Mouse (Mus musculus) lung, postnatal 0 days (tissue): ENCODE results near the gene Csrnp3. TPM values are rescaled to one million over a fixed set of nuclear protein-coding genes. Genes with fewer than 3 reads are reported as not detected.

ENCODE experiments used
- ATAC-seq: fragments of 200-750 bp; cut with Nextera tagmentation; 2 replicates; pipeline ENCODE4 v1.8.0; 2017; ENCODE audit warnings: moderate library complexity
- DNase-seq: peaks from one replicate; pipeline ENCODE4 v3.0.0-alpha.2; 2016; ENCODE audit warnings: low spot score
- H3K27ac ChIP-seq: fragments of 300-500 bp; sonication (generic); 2 replicates; pipeline ENCODE4 v1.5.1; 2014; ENCODE audit warnings: antibody characterized with exemption, mild to moderate bottlenecking, low read length, mixed read lengths
- H3K27me3 ChIP-seq: fragments of 300-500 bp; sonication (generic); replicated peaks from 2 replicates; pipeline ENCODE4 v1.6.1; 2014; ENCODE audit warnings: low read length, mixed read lengths; ENCODE audit not compliant: insufficient read depth
- H3K36me3 ChIP-seq: fragments of 300-500 bp; sonication (generic); 2 replicates; pipeline ENCODE4 v1.6.1; 2014; ENCODE audit warnings: low read length, mixed read lengths; ENCODE audit not compliant: insufficient read depth
- H3K4me1 ChIP-seq: fragments of 300-500 bp; sonication (generic); 2 replicates; pipeline ENCODE4 v1.6.1; 2014; ENCODE audit warnings: antibody characterized with exemption, low read depth, low read length, mixed read lengths; ENCODE audit not compliant: insufficient read depth
- H3K4me2 ChIP-seq: fragments of 300-500 bp; sonication (generic); replicated peaks from 2 replicates; pipeline ENCODE4 v1.6.1; 2014; ENCODE audit warnings: low read depth, mild to moderate bottlenecking, low read length, moderate library complexity, mixed read lengths
- H3K4me3 ChIP-seq: fragments of 300-500 bp; sonication (generic); 2 replicates; pipeline ENCODE4 v1.5.1; 2014; ENCODE audit warnings: low read depth, low read length
- H3K9ac ChIP-seq: fragments of 300-500 bp; sonication (generic); replicated peaks from 2 replicates; pipeline ENCODE4 v1.6.1; 2014; ENCODE audit warnings: low read depth, mild to moderate bottlenecking
- H3K9me3 ChIP-seq: fragments of 300-500 bp; sonication (generic); 2 replicates; pipeline ENCODE4 v1.6.1; 2016; ENCODE audit warnings: low read length, mixed read lengths
- CTCF ChIP-seq: IDR thresholded peaks from 2 replicates; pipeline ENCODE4 v1.5.1; 2016; ENCODE audit warnings: antibody characterized with exemption, mild to moderate bottlenecking
- EP300 ChIP-seq: IDR thresholded peaks from 2 replicates; pipeline ENCODE4 v1.6.1; 2016; ENCODE audit warnings: antibody characterized with exemption, mild to moderate bottlenecking, control low read depth
- WGBS: fragments of 180-500 bp; shearing (Covaris S2); extraction: QIAGEN DNeasy Blood & Tissue Kit; methylation state at CpG from one replicate; pipeline ENCODE4 v1.1.7; 2014; 5-methylcytosine and 5-hydroxymethylcytosine counted together
- polyA plus RNA-seq: library from polyadenylated mRNA; unstranded; fragments of >200 nt; fragmentation: Nextera tagmentation; extraction: Ambion mirVana; gene quantifications from 2 replicates; pipeline ENCODE4 v1.2.1, GENCODE M21; 2015

Gene Csrnp3
- polyA plus RNA-seq, 1 experiment from 2014 or later: 0.06 TPM

DNA sequence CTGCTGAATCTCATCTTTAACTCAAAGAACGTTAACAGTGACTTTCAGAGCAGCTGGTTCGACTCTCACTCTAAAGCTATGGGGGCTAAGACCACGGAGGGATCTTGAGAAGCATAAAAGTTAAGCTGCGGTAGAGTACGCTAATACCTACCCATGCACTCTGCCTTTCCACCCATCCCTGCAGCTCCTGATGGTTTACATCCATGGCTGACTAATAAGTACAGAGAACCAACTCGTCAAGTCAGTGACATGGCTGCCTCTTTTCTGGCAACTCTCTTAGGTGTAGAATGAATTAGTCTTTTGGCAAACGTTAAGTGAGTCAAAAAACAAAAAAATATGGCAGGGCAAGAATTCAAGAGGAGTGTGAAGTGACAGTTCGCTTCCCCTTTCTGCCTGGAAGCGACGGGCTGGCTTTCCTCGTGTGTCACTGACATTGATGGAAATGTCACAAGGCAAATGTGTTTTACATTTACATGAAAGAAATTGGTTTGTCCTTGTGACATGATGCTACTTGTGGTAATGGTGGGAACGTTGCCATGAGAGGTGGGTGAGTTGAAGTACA lies 19.3 kb downstream of the Csrnp3 start:
- Histone ChIP-seq H3K27me3 (no peaks in the 10 kb centered on the region), H3K4me3 (no peak overlapping the region), H3K4me2 (no peak overlapping the region), H3K27ac (no peak overlapping the region), H3K4me1 (no peaks in the 10 kb centered on the region), H3K36me3 (no peaks in the 10 kb centered on the region), H3K9me3 (no peaks in the 10 kb centered on the region), H3K9ac (no peak overlapping the region)
- TF ChIP-seq EP300 (no peak), CTCF (no peak)
- DNase-seq: no peak
- 66% methylated on average over 12 of the region's 12 CpGs for whole genome bisulfite sequencing
- no peak for ATAC-seq

DNA sequence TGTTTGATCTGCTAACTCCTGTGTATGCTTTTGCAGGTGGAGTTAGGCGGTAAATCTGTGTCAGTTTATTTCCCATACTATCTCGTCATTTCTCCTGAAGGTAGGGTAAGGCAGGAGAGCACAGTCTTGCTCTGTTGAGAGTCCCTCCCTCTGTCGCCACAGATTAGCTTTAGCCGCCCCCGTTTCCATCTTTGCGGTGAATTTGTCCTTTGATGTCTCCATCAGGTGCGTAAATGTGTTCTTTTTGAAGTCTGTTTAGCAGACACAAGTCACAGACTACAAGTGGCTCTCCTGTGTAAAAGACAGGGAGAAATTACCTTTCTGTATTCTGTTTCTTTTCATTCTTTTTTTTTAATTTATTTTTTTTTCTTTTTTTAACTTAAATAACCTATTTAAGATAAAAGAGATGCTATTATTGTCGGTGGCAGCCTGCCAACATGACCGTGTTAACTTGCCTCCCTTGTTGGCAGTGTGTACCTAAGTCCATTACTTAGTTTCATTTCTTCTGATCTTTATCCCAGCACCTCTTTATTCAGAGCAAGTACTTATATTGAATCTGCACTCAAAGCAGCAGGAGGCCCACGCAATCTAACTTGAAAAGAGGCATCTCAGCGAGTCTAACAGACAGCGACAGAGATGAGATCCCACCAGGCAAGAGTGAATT lies 25.5 kb downstream of the Csrnp3 start:
- Histone ChIP-seq H3K4me3 (no peak overlapping the region), H3K9ac (no peak overlapping the region), H3K4me2 (no peak overlapping the region), H3K4me1 (no peaks in the 10 kb centered on the region), H3K27ac (no peak overlapping the region), H3K27me3 (no peaks in the 10 kb centered on the region), H3K9me3 (no peaks in the 10 kb centered on the region), H3K36me3 (no peaks in the 10 kb centered on the region)
- ATAC-seq: no peak
- no peak for DNase-seq
- TF ChIP-seq EP300 (no peak), CTCF (no peak)
- WGBS: 45% methylated on average over 12 of the region's 12 CpGs

DNA sequence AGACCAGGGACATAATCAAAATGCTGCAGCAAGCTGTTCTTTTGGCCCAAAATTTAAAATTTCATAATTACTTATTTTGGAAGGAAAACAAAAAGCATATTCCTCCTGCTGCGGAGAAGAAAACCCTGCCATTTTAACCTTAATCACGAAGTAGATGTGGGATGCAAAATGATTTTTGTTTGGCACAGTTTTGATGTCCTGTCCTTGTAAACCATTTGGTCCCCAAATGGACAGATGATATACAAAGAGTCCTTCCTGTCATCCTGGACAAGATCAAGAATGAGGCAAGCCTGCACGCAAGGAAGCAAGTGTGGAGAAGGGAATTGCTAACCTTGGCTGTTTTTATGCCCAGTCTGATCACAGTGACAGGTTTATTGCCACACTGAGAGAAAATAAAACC lies 46.0 kb downstream of the Csrnp3 start:
- TF ChIP-seq EP300: no peak
- TF ChIP-seq CTCF: no peak
- DNase-seq: no peak
- no peaks in the 10 kb centered on the region for H3K36me3 ChIP-seq
- H3K9ac ChIP-seq: no peak overlapping the region
- no peaks in the 10 kb centered on the region for H3K9me3 ChIP-seq
- no peak overlapping the region for H3K27ac ChIP-seq
- no peaks in the 10 kb centered on the region for H3K27me3 ChIP-seq
- ATAC-seq: no peak
- no peak overlapping the region for H3K4me3 ChIP-seq
- H3K4me2 ChIP-seq: no peak overlapping the region
- H3K4me1 ChIP-seq: no peaks in the 10 kb centered on the region
- 83% methylated on average over 3 of the region's 3 CpGs for WGBS

DNA sequence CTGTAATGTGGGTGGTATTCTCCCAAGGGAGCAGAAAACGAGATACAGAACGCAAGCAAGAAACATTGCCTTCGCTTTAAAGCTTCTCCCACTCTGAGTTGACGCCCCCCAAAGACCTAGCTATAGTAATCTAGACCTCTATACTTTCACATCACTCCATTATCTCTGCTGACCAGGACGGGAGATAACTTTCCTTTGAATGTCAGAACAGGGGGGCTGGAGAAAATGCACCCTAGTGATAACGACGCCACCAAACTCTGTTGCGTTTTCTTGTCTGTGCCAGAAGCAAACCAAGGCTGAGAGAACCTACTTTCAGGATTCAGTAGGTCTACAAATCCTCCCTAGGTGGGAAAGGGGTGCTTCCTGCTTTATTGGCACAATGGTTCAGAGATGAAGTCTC lies 47.7 kb downstream of the Csrnp3 start:
- Histone ChIP-seq H3K9ac (no peak overlapping the region), H3K27me3 (no peaks in the 10 kb centered on the region), H3K4me1 (no peaks in the 10 kb centered on the region), H3K4me3 (no peak overlapping the region), H3K4me2 (no peak overlapping the region), H3K9me3 (no peaks in the 10 kb centered on the region), H3K27ac (no peak overlapping the region), H3K36me3 (no peaks in the 10 kb centered on the region)
- ATAC-seq (no peak), DNase-seq (no peak)
- TF ChIP-seq EP300: no peak
- 60% methylated on average over 8 of the region's 8 CpGs for WGBS

DNA sequence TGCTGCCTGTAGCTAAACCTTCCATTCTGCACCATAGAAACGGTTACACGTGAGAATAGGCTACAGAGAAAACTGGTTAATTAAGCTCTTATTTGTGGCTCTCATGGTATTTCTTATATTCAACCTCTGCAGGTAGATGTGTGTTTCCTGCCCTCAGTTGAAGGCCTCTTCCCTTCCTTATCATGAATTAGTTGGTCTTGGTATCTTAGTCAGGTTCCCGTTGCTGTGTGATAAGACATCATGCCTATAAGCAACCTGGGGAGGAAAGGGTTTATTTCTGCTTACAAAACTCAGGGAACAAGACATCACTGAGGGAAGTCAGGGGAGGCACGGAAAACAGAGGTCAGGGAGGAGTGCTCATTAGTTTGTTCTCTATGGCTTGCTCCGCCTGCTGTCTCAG lies 48.7 kb downstream of the Csrnp3 start:
- Histone ChIP-seq H3K4me1 (no peaks in the 10 kb centered on the region), H3K4me3 (no peak overlapping the region), H3K27me3 (no peaks in the 10 kb centered on the region), H3K27ac (no peak overlapping the region), H3K9ac (no peak overlapping the region), H3K36me3 (no peaks in the 10 kb centered on the region), H3K4me2 (no peak overlapping the region), H3K9me3 (no peaks in the 10 kb centered on the region)
- DNase-seq (no peak), ATAC-seq (no peak)
- 59% methylated on average over 5 of the region's 5 CpGs for WGBS
- TF ChIP-seq EP300: no peak
- TF ChIP-seq CTCF: no peak

DNA sequence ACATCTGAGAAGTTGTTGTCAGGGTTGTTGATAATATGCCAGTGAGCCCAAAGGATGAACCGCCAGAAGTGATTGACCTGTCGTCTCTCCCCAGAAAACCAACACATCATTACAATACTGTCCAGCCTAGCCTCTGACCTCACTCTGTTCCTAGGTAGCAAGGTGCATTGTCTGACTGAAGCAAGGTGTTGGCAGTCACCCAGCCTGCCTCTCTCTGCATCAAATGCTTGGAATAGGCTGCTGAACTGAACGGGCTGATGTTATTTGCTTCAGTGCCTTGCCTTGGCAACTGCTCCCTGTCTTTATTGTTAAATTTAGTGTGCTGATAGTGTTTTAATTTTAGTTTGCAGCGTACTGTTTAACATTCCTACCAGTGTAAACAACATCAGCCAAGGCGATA lies 51.0 kb downstream of the Csrnp3 start:
- Histone ChIP-seq H3K9me3 (no peaks in the 10 kb centered on the region), H3K27me3 (no peaks in the 10 kb centered on the region), H3K4me2 (no peak overlapping the region), H3K4me1 (no peaks in the 10 kb centered on the region), H3K27ac (no peak overlapping the region), H3K9ac (no peak overlapping the region), H3K4me3 (no peak overlapping the region), H3K36me3 (no peaks in the 10 kb centered on the region)
- no peak for TF ChIP-seq EP300
- TF ChIP-seq CTCF: no peak
- WGBS: 12% methylated on average over 5 of the region's 5 CpGs
- no peak for DNase-seq
- no peak for ATAC-seq

DNA sequence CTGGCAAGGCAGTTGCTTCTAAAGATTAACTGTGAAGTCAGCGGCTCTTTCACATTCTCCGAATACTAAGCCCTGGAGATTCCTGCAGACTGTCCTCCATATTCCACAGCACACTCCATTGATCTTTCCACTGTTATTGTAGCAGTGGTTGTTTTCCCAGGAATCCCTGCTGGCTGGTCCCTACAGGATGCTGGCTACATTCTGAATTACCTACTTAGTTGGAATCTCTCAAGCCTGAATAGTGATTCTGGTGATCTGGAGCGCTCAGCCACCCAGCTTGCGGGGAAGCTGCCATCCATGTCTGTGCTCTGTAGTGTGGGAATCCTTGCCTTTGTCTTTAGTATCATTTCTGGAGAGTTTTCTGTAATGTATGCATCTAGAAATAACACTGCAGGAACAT lies 51.5 kb downstream of the Csrnp3 start:
- H3K27me3 ChIP-seq: no peaks in the 10 kb centered on the region
- ATAC-seq (no peak), DNase-seq (no peak)
- H3K27ac ChIP-seq: no peak overlapping the region
- H3K36me3 ChIP-seq: no peaks in the 10 kb centered on the region
- H3K4me2 ChIP-seq: no peak overlapping the region
- no peak for TF ChIP-seq EP300
- TF ChIP-seq CTCF: no peak
- H3K4me1 ChIP-seq: no peaks in the 10 kb centered on the region
- WGBS: 50% methylated on average over 4 of the region's 4 CpGs
- no peaks in the 10 kb centered on the region for H3K9me3 ChIP-seq
- no peak overlapping the region for H3K4me3 ChIP-seq
- H3K9ac ChIP-seq: no peak overlapping the region
